Mouse (Mus musculus): Measurements from ENCODE around the gene Wap.

DNA sequence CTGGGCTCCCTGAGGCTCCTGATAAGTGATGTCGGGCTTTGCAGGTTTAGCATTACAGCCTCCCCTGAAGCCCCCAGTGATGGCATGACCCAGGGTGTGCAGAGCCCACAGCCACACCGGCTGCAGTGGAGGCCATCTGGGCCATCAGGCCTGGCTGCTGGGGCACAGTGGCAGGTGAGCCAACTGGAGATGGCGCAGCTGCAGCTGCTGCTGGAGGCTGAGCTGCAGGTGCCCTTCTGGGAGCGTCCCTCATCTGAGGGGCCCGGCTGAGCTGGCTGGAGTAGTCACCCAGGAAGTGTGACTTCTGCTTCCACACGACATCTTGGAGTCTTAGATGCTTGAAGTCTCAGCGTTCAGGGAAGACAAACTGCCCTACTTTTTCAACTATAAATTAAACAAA is 12.1 kb upstream of the Wap start:
- no peak for TF ChIP-seq POLR2A (IDR thresholded peaks at IDR 0.05; ENCODE audit: borderline replicate concordance, extremely low read depth, low read depth, low read length)
- no peak for TF ChIP-seq CTCF (IDR thresholded peaks at IDR 0.05; ENCODE audit: insufficient read depth, low read length)
